Mouse (Mus musculus) gastrocnemius, postnatal 36 days (tissue): ENCODE measurements at regions not wholly inside any gene's neighbourhood (a gene's known extent, or its start where the extent isn't known, plus 50 kb on each side); places are given as distances from the start of the nearest gene placed in this dataset.

Experiments used
- DNase-seq, 2 experiments: peaks; one replicate each; pipeline ENCODE4 v3.0.0; 2022
- intact Hi-C: fragments of 180-260 bp; cut with DNase I; formaldehyde crosslinking; loops from one replicate; pipeline ENCODE4 v1.15.1; 2025

DNA sequence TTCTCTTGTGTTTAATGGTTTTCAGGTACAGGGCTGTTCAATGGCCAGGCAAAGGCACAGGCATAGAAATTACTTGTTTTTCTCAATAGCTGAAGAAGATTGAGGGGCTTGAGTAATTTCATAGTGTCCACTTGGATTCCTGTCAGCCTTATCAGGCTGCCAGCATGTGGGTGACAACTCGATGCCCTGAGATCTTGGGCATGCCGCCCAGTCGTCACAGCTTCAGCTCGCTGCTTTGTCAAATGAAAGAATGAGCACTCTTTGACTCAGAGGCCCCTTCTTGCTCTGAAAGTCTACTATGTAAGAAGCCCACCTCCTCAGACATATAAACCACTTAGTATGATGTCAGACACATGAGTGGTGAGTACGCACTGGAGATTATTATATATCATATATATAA is 272.6 kb downstream of the Rwdd3 start:
- DNase-seq, result no peak

DNA sequence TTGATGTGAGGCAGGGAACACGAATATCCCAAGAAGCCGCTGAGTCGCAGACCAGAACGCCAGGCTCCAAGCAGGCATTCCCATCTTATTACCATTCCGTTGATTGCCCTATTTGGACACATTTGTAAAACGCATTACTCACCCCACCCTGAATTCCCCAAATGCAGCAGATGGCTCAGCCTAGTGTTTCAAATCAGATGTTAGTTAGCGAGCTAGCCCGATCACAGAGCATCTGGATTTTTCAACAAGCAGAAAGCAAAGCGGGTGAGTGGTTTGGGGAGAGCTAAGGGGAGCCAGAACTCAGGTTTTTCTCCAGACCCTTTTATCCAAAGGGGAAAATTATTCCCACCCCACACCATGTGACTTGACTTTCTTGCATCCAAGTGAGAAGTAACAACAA is 273.2 kb downstream of the Rwdd3 start:
- DNase-seq, result no peak
- intact Hi-C loops, result no loop called here

More for the DNA sequence above, 272.6 kb downstream of the Rwdd3 start:
- intact Hi-C loops, result no loop called here

DNA sequence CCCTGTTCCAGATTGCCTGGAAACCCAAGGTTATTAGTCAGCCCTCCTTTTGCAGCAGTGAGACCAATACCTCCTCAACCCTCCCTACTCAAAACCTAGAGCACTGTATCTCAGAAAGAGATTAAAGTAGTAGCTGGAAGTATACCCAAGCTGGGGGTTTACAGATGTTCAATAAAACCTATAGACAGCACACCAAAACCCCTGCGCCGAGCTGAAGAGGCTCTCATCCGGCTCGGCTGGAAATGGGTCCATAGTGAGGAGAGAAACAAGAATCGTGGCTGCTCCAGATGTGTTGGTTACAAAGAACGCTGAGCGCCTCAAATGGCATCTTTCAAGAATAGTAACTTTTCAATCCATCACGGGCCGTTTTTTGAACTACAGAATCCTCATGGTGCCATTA is 273.7 kb downstream of the Rwdd3 start:
- intact Hi-C loops, result no loop called here
- DNase-seq, result no peak

DNA sequence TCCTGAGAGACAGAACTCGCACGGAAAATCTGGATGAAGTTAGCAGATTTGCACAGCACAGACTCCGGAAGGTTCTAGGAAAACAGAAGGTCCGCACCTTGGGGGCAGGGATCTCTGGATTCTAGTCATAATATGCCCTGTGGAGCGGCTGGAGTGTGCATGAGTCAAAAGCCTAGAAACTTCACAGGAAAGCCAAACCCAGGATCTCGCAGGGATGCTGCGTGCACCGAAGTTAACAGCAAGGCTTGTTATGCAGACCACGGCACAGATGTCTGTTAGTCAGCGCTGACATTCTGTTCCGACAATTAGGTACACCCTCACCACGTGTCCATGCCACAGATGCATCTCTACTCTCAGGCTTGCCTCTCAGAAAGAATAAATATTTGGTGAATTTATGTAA is 274.3 kb downstream of the Rwdd3 start:
- intact Hi-C loops, result no loop called here
- no peak for DNase-seq

DNA sequence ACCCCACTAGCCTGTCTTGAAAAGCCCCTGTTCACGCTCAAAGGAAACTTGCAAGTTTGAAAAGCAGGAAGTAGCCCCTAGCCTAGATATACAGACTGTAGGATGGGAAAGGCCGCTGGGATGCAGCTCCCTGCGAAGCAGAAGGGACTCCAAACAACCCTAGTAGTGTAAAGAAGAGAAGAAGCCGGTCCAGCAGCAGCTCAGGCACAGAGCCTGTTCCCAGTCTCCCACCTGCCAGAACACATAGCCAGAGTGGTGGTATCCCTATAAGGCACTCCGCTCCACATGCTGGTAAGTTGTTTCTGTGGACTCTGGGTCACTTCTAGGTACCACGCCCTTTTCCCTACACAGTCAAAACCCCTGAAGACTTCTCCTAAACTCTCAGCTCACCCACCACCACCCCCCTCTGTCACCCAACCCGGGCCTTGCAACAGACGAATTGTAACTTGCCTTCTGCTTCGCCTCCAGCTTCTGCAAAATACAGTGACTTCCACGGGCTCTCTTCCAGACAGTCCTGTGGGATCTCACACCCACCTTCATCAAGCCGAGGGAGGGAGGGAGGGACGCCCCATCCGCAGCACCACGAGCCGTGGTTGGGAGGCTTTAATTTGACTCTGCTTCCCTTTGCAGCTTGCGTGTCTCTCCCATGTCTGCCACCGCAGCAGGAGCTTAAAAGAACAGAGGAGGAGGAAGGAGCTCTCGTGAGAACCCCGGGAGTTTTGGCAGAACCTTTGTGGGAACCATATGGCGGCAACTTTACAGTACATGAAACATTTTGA is 285.2 kb downstream of the Rwdd3 start:
- no peak for DNase-seq
- intact Hi-C loops, result no loop called here

DNA sequence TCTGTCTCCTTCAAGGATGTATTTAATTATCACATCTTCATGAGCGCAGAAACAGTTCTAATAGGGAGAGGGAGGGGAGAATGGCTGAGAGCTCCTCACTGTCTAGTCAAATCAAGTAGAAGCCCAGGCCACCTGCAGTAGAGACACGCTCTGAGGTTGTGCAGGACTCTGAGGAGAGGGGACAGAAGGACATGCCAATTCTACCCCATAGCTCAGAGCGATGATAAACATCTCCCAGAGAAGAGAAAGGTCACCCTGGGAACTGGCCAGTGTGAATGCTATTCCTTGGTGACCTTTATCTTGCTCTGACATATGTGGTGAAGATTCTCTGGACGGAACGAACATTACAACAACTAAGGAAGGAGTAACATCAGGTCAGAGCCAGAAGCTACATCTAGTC is 286.1 kb downstream of the Rwdd3 start:
- no peak for DNase-seq
- intact Hi-C loops, result no loop called here

DNA sequence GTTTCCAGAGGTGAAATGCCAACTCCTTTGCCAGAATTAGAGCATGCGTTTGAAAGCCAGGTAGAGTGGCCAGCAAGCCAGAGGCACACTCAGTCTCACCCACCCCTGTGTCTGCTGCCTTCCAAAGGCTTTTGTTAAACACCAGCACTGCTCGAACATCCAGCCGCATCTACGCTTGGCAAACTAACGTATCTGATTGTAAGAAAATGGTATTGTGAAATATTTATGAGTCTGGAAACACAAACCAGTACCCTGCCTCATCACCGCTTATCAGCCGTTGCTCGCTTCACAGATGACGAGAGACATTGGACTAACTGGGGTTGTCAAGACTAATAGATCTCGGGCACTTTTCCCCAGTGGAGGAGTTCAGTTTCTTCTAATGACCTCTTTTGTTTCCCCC is 287.3 kb downstream of the Rwdd3 start:
- intact Hi-C loops, result no loop called here
- DNase-seq, result no peak

DNA sequence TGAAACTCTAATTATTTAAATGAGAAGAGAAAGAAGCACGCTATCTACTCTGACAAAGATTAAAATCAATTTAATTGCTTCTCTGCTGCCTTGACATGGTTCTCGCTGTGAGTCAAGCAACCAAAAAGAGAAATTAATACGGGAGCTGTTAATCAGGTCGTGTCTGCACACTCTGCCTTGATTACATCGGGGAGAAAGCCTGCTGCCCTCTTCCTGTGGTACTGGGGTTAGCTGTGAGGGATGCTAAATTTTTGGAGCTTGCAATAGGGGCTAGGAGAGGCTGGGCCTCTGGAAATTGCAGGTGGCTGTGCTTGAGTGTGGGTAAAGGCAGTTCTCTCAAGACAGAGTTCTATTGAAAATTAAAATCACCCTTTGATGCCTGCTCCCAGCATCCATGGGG is 287.8 kb downstream of the Rwdd3 start:
- intact Hi-C loops, result no loop called here

DNA sequence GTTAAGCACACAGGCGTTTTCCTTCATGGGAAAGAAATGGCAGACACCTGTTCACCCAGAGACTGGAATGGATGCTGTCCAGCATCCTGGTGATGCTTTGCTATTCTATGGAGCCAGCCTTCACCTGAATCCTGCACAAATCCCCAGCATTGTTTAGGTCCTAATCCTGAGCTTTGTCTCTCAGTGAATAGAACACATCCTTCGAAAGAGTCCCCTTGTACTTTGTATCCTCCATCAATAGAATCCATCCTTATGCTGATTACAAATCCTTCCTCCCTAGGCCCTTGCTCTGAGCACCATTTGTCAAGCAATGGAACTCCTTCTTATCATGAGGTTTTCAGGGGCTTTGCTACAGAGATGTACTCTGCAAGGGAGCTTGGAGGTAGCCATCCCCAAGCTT is 292.1 kb downstream of the Rwdd3 start:
- intact Hi-C loops, result no loop called here
- no peak for DNase-seq

More for the DNA sequence above, 287.8 kb downstream of the Rwdd3 start:
- no peak for DNase-seq

DNA sequence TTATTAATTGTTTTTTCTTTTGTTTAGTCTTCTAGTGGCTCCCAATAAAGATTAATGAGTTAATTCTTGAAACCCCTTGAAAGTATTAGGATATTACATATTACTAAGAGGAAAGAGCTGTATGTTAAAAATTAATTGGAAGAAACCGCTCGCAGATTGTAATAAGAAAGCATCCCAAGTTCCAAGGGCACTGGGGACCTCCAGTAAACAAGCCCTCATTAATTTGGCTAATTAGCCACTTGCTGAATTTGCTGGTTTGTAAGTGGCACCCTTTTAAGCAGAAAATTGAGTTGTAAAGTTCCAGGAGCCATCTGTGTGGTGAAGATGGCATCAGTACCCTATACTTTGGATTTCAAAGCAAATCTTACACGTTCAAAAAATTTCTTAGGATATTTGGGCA is 295.8 kb downstream of the Rwdd3 start:
- DNase-seq, result no peak
- intact Hi-C loops, result no loop called here

DNA sequence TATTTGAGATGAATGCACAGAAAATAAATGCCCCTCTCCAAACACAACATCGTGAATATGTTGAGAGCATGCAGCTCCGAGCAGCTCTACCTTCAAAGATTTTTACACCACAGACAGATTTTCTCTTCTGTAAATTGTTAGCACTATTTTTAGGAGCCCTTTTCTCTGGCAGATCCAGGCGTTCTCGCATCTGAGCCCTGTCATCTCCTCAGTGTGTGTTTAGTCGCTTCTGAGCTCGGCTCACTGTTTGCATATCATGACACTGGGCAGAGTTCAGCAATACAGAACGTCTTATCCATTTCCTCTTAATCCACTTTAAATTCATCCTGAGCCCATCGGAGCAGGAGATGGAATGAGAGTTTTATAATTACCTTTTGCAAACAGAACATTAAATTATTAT is 306.5 kb downstream of the Rwdd3 start:
- no peak for DNase-seq
- intact Hi-C loops, result no loop called here

DNA sequence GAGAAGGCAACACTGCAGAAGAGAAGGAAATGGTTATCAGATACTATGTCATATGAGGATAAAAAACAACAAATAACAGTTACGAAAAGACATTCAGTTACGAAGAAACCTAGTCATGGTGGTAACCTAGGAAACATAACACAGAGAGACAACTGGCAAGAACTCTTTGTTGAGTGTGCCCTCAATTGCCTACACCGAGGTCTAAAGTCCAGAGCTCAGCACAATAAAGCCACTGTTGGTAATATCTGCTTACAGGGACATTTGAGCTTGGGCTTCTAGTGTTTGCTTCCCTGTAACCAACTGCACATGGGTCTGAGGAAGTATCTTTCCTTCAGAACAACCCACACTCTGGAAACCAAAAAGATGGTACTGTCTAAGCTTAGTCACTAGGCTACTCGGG is 309.9 kb downstream of the Rwdd3 start:
- DNase-seq, result no peak

DNA sequence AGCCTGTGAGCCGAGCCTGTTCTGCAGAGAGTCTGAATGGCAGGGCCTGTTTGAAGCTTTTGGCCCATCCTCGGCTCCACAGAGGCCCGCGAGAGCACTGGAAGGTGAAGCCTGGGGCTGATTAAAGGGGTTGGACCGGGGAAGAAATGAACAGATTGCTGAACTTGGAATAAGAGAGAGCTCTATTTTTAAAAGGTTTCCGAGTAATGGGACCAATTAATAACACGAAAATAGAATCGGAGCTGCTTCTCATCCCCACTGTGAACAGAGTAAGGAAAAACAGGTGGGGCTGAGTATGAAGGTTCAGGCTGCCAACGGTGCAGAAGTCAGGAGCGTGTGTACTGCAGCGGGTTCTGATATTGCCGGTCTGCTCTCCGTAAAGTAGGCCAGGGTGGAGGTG is 313.2 kb downstream of the Rwdd3 start:
- DNase-seq, result no peak
- intact Hi-C loops, result no loop called here

More for the DNA sequence above, 309.9 kb downstream of the Rwdd3 start:
- intact Hi-C loops, result no loop called here

DNA sequence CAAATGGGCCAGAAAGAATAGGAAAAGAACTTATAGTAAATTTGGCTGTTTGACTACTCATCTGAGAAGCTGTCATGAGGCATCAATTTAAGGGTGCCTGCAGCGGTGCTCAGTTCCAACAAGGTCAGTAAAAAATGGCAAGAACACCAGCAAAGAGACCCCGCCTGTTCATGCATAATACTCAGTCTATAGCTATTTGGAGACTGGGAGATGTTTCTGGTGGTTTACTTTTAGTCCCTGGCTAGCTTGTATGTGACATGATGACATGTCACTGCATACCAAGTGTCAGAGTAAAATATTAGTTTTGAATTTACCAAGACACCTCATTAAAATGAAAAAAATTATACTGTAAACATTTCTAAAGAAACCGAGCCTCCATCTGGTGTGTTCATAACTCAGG is 317.2 kb downstream of the Rwdd3 start:
- no peak for DNase-seq
- intact Hi-C loops, result no loop called here

DNA sequence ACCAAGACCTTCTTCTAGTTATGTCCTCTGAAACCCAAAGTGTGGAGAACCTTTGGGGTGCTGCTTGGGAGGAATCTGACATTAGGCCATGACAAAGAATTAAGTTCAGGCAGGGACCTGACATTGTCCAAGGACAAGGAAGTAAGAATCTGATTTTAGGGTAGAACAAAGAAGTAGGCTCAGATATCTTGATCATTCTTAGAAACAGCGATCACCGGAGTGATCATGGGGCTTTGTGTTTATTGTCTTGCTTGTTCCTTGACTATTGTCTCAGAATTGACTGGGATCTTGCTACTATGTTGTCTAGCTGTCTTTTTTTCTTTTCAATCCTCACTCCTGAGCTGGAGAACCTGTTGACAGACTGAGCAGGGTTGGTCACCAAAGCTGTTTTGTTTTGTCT is 327.9 kb downstream of the Rwdd3 start:
- intact Hi-C loops, result no loop called here
- DNase-seq, result no peak

DNA sequence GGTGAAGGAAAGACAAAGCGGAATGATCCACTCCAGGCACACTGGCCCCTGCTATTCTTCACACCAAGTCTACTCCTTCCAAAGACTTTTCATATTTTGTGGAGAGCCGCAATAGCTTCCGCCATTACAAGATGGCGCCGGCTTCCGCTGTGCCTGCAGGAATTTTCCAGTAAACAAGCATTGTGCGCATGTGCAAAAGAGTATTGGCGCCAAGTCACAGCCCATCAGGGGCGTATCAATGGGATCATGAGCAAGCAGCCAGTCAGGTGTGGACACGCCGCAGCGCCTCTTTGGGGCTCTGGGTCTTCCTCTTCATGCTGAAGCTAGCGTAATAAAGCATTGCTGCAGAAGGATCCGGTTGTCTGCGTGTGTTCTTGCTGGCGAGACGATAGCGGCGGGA is 348.0 kb downstream of the Rwdd3 start:
- DNase-seq, result no peak
- intact Hi-C loops, result no loop called here

DNA sequence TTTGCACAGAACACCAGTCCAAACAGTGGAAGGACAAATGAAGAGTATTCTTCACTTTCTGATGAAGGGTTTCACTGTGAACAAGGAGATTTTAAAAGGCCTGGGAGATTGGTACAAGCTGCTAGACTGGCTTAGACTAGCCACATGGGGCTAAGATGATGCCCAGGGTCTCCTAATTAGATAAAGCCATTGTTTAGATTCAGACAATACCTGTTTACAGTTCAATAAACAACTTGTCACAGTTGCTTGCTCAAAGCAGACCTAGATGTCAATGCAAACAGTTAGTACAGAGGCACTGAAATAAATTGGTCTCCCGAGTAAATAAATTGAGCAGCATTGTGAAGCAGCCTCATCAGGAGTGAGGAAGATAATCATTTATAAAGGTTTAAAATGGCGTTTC is 359.6 kb downstream of the Rwdd3 start:
- no peak for DNase-seq
- intact Hi-C loops, result no loop called here

DNA sequence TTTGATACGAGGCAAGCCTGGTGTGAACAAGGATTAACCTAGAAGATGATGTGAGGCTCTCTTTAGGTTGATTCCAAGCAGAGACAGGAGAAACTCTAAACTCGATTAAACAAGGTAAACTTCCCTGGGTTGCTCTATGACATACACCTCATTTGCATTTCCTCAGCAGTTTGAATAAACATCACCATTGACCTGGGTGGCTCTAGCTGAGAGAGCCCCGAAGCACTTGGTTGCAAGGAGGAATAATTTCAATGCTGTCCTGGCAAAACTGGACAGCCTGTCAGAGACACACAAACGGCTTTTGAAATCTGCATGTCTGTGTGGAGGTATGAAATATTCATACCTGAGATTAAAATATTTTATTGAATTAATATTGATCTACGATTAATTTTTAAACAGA is 361.0 kb downstream of the Rwdd3 start:
- no peak for DNase-seq

DNA sequence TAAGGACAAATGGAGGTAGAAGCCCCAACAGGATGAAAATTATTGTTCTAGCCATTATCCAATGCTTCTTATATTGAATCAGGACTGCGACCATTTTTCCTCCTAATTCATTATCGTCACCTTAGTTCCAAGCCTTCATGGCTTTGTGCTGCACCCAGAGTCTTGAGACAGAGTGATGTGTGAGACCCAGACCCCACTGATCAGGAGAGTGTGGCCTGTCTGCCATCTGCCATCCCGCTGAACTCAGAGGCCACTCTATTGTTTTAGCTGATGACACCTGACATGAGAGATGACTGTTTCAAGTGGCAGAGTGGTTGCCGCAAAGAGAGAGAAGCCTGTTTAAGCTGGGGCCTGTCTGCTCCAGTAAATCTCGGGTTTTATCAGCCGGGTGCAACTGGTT is 361.4 kb downstream of the Rwdd3 start:
- no peak for DNase-seq

More for the DNA sequence above, 361.0 kb downstream of the Rwdd3 start:
- intact Hi-C loops, result no loop called here

DNA sequence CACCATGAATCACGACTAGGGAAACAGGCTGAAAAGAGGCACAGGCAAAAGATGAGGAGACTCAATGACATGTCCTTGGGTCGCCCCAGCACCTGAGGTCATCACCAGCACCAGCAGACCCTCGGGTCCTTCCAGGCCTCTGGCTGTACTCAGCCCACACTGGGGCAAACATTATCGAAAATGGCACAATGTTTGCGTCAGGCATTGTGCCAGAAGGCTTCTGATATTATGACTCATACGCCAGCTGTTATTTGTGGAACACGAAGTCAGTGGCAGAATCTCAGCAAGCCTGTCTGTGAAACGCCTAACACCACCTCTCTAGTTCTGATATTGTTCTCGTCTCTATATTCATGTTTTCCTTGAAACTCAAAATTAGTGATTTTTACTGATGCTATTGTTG is 384.8 kb downstream of the Rwdd3 start:
- DNase-seq, result peak in 1 of 2 experiments; percentile 19
- intact Hi-C loops, result no loop called here

More for the DNA sequence above, 361.4 kb downstream of the Rwdd3 start:
- intact Hi-C loops, result no loop called here

DNA sequence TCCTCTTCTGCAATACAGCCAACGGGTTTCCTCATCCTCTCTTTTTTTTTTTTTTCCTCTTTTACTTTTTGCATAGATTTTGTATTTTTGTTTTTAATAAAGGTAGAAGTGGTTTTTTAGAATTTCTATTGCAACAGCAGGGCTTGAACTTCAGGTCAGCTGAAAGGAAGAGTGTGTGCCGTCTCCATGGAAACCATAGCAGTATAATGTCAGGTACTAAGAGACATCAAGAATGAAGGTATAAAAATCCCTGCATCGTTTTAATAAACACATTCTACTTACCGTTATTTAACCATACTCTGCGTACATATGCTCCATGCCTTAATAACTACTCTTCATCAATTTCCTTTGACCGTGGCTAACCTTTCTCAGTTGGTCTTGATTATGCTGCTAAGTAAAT is 390.0 kb downstream of the Rwdd3 start:
- intact Hi-C loops, result no loop called here
- no peak for DNase-seq

DNA sequence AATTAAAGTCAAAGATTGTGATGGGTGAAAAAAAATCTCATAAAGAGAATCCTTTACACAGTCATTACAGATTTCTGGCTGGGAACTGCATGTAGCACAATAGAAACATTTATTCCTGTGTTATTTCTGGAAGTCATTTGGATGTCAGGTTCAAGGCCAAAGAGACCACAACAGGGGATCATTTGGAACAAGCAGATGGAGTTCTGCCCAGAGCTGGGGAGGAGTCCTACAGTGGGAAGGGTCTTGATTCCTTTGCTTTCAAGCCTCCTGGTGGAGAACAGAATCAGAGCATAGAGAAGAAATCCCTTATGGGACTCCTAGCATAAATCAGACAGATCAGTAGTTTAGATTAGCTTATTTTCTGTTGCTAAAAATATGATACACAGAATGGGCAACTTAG is 392.4 kb downstream of the Rwdd3 start:
- intact Hi-C loops, result no loop called here
- no peak for DNase-seq

DNA sequence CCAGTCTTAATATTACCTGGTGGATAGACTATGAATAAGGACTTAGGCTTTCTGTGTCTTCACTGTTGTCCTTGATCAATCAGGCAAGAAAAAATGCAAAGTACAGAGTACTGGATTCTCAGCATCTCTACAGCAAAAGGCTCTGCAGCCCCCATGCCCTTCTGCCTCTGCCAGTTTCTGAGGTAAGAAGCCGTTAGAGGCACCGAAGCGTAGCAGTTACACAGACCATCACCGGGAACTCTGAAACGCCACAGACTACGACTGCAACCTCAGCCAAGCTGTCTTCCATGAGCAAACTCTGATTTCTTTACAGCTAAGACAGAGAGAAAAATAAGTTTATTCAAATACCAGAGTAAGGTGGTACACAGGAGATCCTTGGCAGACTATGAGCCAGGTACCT is 396.5 kb downstream of the Rwdd3 start:
- no peak for DNase-seq
- intact Hi-C loops, result no loop called here
